Comparison of ENCODE assay signal across 10 mouse cellular contexts in genomic region chr13:55470372-55470771, GRCm38 (mm10). TPM values are rescaled to one million over a fixed set of nuclear protein-coding genes. Genes with fewer than 3 reads are reported as not detected.
A peak's percentile ranks its signal among the peaks of the same experiment; 100 is the strongest.
DNase-seq lines count a peak whose midpoint lies in the region; ATAC-seq and TF ChIP-seq lines count a peak whose summit lies in the region.
"Had no signal": no experiment of that assay in that cellular context is flagged by ENCODE, and none has a peak within 500 bp of the region (broad histone marks: within the 10 kb centered on the region; RNA-seq: fewer than 3 reads in every experiment).

No protein-coding gene starts in this region.

- no peaks in the 10 kb centered on the region for H3K9me3 ChIP-seq in hindbrain, postnatal 0 days (ENCODE audit: low read length)
- H3K9me3 ChIP-seq in neural tube, embryonic 14.5 days (ENCODE audit: control insufficient read depth, low read length): no peaks in the 10 kb centered on the region

- WGBS in hindbrain, postnatal 0 days: 15% methylated on average over 9 of the region's 9 CpGs
- 39% methylated on average over 9 of the region's 9 CpGs for WGBS in neural tube, embryonic 14.5 days

- DNase-seq in retina, postnatal 1 day: peak; percentile 48
- DNase-seq in retina, embryonic 14.5 days (ENCODE audit: low spot score): no peak
- DNase-seq in cerebellum, postnatal 36 days: peak; percentile 88 to 90
- DNase-seq in hindbrain, postnatal 0 days (ENCODE audit: low spot score): peak; percentile 82
- DNase-seq in lung, postnatal 25 days (ENCODE audit: low spot score): no peak
- DNase-seq in thymus, adult 18-20 months: no peak
- DNase-seq: kidney, postnatal 4 days had no signal

- H3K4me1 ChIP-seq in hindbrain, postnatal 0 days (ENCODE audit: insufficient read depth, low read length): peaks cover 35% of the 10 kb centered on the region
- H3K4me1 ChIP-seq in neural tube, embryonic 14.5 days (ENCODE audit: control insufficient read depth, insufficient read depth, low read length): peaks cover 75% of the 10 kb centered on the region

- no peaks in the 10 kb centered on the region; the same call in 1 of the 2 replicates for H3K36me3 ChIP-seq in hindbrain, postnatal 0 days (ENCODE audit: insufficient read depth, low read length)
- H3K36me3 ChIP-seq in neural tube, embryonic 14.5 days (ENCODE audit: control insufficient read depth, insufficient read depth, low read length): peaks cover 22% of the 10 kb centered on the region

- H3K27ac ChIP-seq in hindbrain, postnatal 0 days: peak overlapping the region; percentile 89
- H3K27ac ChIP-seq in neural tube, embryonic 14.5 days (ENCODE audit: low read depth, low read length): peak overlapping the region; percentile 92

- no peak overlapping the region for H3K4me3 ChIP-seq in hindbrain, postnatal 0 days (ENCODE audit: low read length)
- H3K4me3 ChIP-seq in neural tube, embryonic 14.5 days (ENCODE audit: low read depth, low read length): no peak overlapping the region

- peak overlapping the region; percentile 75; the same call in 1 of the 2 replicates for H3K9ac ChIP-seq in hindbrain, postnatal 0 days (replicated peaks; ENCODE audit: low read length)
- peak overlapping the region; percentile 89; the same call in 1 of the 2 replicates for H3K9ac ChIP-seq in neural tube, embryonic 14.5 days (replicated peaks; ENCODE audit: low read depth, low read length)

- no peaks in the 10 kb centered on the region for H3K27me3 ChIP-seq in hindbrain, postnatal 0 days (ENCODE audit: insufficient read depth, low read length)
- no peaks in the 10 kb centered on the region; the same call in 1 of the 2 replicates for H3K27me3 ChIP-seq in neural tube, embryonic 14.5 days (ENCODE audit: control insufficient read depth, insufficient read depth, low read length)

- ATAC-seq in hindbrain, postnatal 0 days: peak; percentile 19
- peak; percentile 10; the same call in 1 of the 2 replicates for ATAC-seq in neural tube, embryonic 14.5 days (ENCODE audit: low read depth)
- ATAC-seq in granulocyte monocyte progenitor cell, adult 5-6 weeks (replicated peaks; ENCODE audit: poor library complexity, severe bottlenecking): no peak

- TF ChIP-seq CTCF in hindbrain, postnatal 0 days (IDR thresholded peaks at IDR 0.05; ENCODE audit: low read depth): no peak

- peak overlapping the region; percentile 99; the same call in 1 of the 2 replicates for H3K4me2 ChIP-seq in hindbrain, postnatal 0 days (ENCODE audit: low read depth, low read length)
- H3K4me2 ChIP-seq in neural tube, embryonic 14.5 days (ENCODE audit: low read depth, low read length): no peak overlapping the region; the same call in 1 of the 2 replicates

RNA-seq across cellular contexts. Expression of gene Prr7, which starts 6.3 kb away (rescaled TPM):
- 106 and 119 TPM in 2 replicates for total RNA-seq in hindbrain, postnatal 0 days (2014; rRNA removed)
- 4.6 and 4.9 TPM in 2 replicates for polyA plus RNA-seq in hindbrain, postnatal 0 days (2015; fragmentation: Nextera tagmentation; extraction: Ambion mirVana)
- polyA plus RNA-seq in neural tube, embryonic 14.5 days (2014; fragmentation: Nextera tagmentation; extraction: Ambion mirVana): 5.8 and 6.7 TPM in 2 replicates
- 1.9 TPM in 1 of 2 replicates, not detected in the other for total RNA-seq in granulocyte monocyte progenitor cell, adult 5-6 weeks (2014; fragmentation: Nextera tagmentation)
- total RNA-seq in granulocyte monocyte progenitor cell, adult 5-6 weeks (2017): 1.6 TPM in 1 of 2 replicates, not detected in the other

RNA-seq across cellular contexts. Expression of gene Dbn1, which starts 17.5 kb away (rescaled TPM):
- total RNA-seq in hindbrain, postnatal 0 days (2014; rRNA removed): 442 and 446 TPM in 2 replicates
- 369 and 371 TPM in 2 replicates for polyA plus RNA-seq in hindbrain, postnatal 0 days (2015; fragmentation: Nextera tagmentation; extraction: Ambion mirVana)
- polyA plus RNA-seq in neural tube, embryonic 14.5 days (2014; fragmentation: Nextera tagmentation; extraction: Ambion mirVana): 376 and 450 TPM in 2 replicates
- total RNA-seq in granulocyte monocyte progenitor cell, adult 5-6 weeks (2014; fragmentation: Nextera tagmentation): 0.19 and 1.4 TPM in 2 replicates
- total RNA-seq in granulocyte monocyte progenitor cell, adult 5-6 weeks (2017): 1.6 and 1.9 TPM in 2 replicates

RNA-seq across cellular contexts. Expression of gene Grk6, which starts 25.5 kb away (rescaled TPM):
- 72.2 and 72.6 TPM in 2 replicates for total RNA-seq in hindbrain, postnatal 0 days (2014; rRNA removed)
- polyA plus RNA-seq in hindbrain, postnatal 0 days (2015; fragmentation: Nextera tagmentation; extraction: Ambion mirVana): 34.7 and 35.5 TPM in 2 replicates
- 39.0 and 42.1 TPM in 2 replicates for polyA plus RNA-seq in neural tube, embryonic 14.5 days (2014; fragmentation: Nextera tagmentation; extraction: Ambion mirVana)
- 56.7 and 62.4 TPM in 2 replicates for total RNA-seq in granulocyte monocyte progenitor cell, adult 5-6 weeks (2014; fragmentation: Nextera tagmentation)
- 64.8 and 67.5 TPM in 2 replicates for total RNA-seq in granulocyte monocyte progenitor cell, adult 5-6 weeks (2017)

RNA-seq across cellular contexts. Expression of gene Pdlim7, which starts 43.1 kb away (rescaled TPM):
- total RNA-seq in hindbrain, postnatal 0 days (2014; rRNA removed): 43.4 and 49.9 TPM in 2 replicates
- polyA plus RNA-seq in hindbrain, postnatal 0 days (2015; fragmentation: Nextera tagmentation; extraction: Ambion mirVana): 133 TPM in 2 replicates
- polyA plus RNA-seq in neural tube, embryonic 14.5 days (2014; fragmentation: Nextera tagmentation; extraction: Ambion mirVana): 142 and 163 TPM in 2 replicates
- total RNA-seq in granulocyte monocyte progenitor cell, adult 5-6 weeks (2014; fragmentation: Nextera tagmentation): 10.2 and 23.3 TPM in 2 replicates
- total RNA-seq in granulocyte monocyte progenitor cell, adult 5-6 weeks (2017): 4.1 and 5.7 TPM in 2 replicates

RNA-seq across cellular contexts. Expression of gene F12, which starts 43.8 kb away (rescaled TPM):
- total RNA-seq in hindbrain, postnatal 0 days (2014; rRNA removed): not detected in 2 replicates
- polyA plus RNA-seq in hindbrain, postnatal 0 days (2015; fragmentation: Nextera tagmentation; extraction: Ambion mirVana): 0.26 and 0.48 TPM in 2 replicates
- 0.18 TPM in 1 of 2 replicates, not detected in the other for polyA plus RNA-seq in neural tube, embryonic 14.5 days (2014; fragmentation: Nextera tagmentation; extraction: Ambion mirVana)
- total RNA-seq in granulocyte monocyte progenitor cell, adult 5-6 weeks (2014; fragmentation: Nextera tagmentation): not detected in 2 replicates
- not detected in 2 replicates for total RNA-seq in granulocyte monocyte progenitor cell, adult 5-6 weeks (2017)
- polyA plus RNA-seq: G1E had no signal

Comparison
In these comparisons a context has a peak if more than half of its experiments do, and no peak if none do; other contexts are left out.
1. DNase-seq: peak in retina, postnatal 1 day (single experiment), cerebellum, postnatal 36 days (2 of 2) and hindbrain, postnatal 0 days (single experiment); none in retina, embryonic 14.5 days (single experiment), lung, postnatal 25 days (single experiment) and thymus, adult 18-20 months (0 of 2).
2. RNA of gene Prr7, which starts 6.3 kb away (total RNA-seq): 106 to 119 TPM in hindbrain, postnatal 0 days; 1.6 to 1.9 TPM in granulocyte monocyte progenitor cell, adult 5-6 weeks; every median in the first group is over 10 times any median in the second.
3. RNA of gene Dbn1, which starts 17.5 kb away (total RNA-seq): 442 to 446 TPM in hindbrain, postnatal 0 days; 0.19 to 1.9 TPM in granulocyte monocyte progenitor cell, adult 5-6 weeks; every median in the first group is over 100 times any median in the second.